Mouse (Mus musculus) C2C12 (cell line): ENCODE measurements around the gene Stxbp1.

Experiments used
- CTCF ChIP-seq: IDR thresholded peaks from one replicate; pipeline ENCODE4 v1.5.1; 2011; ENCODE audit not compliant: control insufficient read depth, insufficient read depth, insufficient read length
- FOSL1 ChIP-seq: IDR thresholded peaks from one replicate; pipeline ENCODE4 v1.8.0; 2011; ENCODE audit warnings: mild to moderate bottlenecking, low read length; ENCODE audit not compliant: poor library complexity, insufficient read depth, severe bottlenecking
- MYOD1 ChIP-seq: IDR thresholded peaks from one replicate; pipeline ENCODE4 v1.6.1; 2011; ENCODE audit warnings: low read depth; ENCODE audit not compliant: control insufficient read depth, insufficient read length
- USF1 ChIP-seq: IDR thresholded peaks from one replicate; pipeline ENCODE4 v1.6.1; 2011; ENCODE audit warnings: low read depth, mild to moderate bottlenecking, control low read depth, moderate library complexity

- TF ChIP-seq CTCF (no peak), FOSL1 (no peak), USF1 (no peak), MYOD1 (no peak)
Observed at GRCm38 (mm10) chr2:32895606-32896106, 48.6 kb upstream of the Stxbp1 start.
